Mouse (Mus musculus) olfactory bulb, adult 2 months (tissue): ENCODE results near the gene Rpl23a.

Source experiments
- CTCF ChIP-seq: fragments of 200-500 bp; IDR thresholded peaks from 2 replicates; pipeline ENCODE4 v1.5.1; 2012; ENCODE audit warnings: low read depth, mild to moderate bottlenecking, low read length, moderate library complexity; ENCODE audit not compliant: insufficient read depth
- POLR2A ChIP-seq: fragments of 200-500 bp; IDR thresholded peaks from 2 replicates; pipeline ENCODE4 v1.6.1; 2012; ENCODE audit warnings: mild to moderate bottlenecking, low read depth, low read length, moderate library complexity; ENCODE audit not compliant: insufficient read depth

DNA sequence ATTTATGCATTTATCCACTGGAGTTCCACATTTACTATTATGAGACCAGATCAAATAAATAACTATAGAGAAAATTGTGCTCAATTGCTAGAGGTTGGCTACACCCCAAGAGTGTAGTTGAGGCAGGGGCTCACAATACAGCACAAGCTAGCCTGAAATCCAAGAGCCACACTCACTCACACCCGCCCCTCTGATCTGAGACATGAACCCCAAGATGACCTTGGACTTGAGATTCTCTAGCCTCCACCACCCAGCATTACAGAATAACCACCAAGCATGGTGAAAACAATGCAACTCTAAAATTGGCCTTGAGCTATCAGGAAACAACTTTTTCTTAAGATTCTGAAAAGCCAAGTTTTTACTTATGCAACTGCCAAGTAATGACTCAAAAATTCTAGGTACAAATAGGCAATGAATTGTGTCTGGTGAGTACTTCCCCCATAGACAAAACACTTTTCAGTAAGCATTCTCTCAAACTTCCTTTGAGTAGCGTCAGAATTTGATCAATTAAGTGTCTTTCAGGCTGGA lies 1.5 kb downstream of the Rpl23a start:
- no peak for TF ChIP-seq POLR2A
- TF ChIP-seq CTCF: no peak
